Mouse (Mus musculus) right cerebral cortex, postnatal 36 days (tissue): ENCODE results near the gene Trim10.
A peak's percentile ranks its signal among the peaks of the same experiment; 100 is the strongest.

ENCODE experiments used
- DNase-seq, 2 experiments: peaks; one replicate each; pipeline ENCODE4 v3.0.0; 2022; ENCODE audit warnings: low spot score in 2 of 2, mixed read lengths in 1 of 2

Gene Trim10

DNA sequence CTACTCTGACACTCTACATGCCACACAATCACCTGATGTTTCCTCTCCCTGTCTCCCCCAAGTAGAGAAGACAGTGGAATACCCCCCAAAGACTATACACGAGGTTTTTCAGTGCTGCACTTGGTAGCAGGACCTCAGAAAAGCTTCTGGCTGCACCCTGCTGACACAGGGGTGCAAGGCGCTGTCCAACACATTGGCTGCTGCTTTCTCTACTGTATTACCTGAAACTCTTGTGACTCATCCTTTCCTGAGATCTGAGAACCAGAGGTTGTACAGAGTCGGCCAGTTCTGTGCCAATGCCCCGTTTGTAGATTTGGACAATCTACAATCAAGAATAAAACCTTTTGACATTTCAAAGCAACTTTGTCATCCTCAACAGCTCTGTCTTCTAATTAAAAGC, 40.4 kb downstream of the Trim10 start:
- no peak for DNase-seq

DNA sequence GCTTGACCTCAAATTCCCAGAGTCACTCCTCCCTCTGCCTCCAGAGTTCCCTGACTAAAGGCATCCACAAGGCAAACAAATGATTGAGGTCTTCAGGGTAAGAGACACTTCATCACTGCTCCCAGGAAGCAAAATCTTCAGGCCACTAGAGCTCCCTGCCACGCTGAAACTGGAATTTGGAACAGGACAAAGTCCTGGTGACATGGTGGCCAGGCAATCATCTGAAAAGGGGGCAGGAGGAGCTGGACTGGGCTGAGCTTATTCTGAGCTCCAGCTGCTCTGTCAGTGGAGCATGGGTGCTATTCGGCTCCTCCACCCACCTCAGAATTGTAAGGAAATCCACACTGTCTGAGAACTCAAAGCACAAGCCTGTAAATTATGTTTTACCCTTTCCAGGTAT, 42.7 kb downstream of the Trim10 start:
- DNase-seq: no peak

DNA sequence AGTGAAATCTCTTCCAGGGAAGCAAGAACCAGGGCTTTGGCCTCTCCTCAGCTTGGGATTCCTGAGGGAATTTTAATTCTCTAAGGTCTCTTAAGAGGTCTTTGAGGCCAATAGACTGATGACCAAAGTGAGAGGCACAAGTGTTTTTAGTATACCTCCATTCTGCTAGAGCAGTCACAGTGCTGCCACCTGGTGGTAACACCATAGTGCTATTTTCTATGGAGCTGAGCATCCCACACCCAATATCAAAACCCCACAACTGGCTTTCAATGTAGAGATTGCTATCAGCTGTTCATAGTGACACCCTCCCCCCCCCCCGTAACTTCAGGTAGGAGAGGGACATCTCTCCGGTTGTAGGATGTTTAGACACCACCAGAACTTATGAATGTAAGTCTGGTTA, 44.7 kb downstream of the Trim10 start:
- peak; percentile 47 to 67 for DNase-seq

DNA sequence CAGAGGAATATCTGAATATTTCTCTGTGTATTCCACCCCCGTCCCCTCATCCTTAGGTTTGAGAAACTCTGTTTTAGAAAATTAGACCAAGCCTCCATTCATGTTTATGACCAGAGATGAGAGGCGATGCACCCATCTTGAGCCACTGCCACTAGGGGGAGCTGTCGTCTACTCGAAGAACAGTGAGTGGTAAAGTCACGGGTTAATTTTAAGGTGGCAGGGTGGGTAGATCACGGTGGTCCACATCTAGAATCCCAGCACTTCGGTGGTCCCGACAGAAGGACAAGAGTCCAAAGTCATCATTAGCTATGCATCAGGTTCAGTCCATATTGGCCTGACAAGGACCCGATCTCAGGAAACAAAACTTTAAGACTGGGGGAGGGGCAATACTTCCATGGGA, 45.7 kb downstream of the Trim10 start:
- peak in 1 of 2 experiments; percentile 40 for DNase-seq

DNA sequence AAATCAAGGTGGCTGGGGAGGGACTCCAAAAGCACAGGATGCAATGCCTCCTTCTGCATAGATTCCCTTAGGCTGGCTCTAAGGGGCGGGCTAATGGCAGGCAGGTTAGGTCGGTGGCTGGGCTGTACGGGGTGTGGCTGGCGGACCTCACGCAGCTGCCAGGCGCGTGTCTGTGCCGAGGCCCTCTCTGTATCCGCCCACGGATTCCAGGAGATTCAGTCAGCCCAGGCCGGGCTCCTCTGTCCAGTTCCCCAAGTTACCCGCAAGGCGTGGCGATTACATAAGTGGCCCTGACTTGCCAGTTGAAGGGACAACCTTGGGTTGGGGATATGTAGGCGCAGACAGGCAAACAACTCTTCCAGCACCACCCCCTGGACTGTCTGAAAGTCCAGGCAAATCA, 50.9 kb downstream of the Trim10 start:
- no peak for DNase-seq

DNA sequence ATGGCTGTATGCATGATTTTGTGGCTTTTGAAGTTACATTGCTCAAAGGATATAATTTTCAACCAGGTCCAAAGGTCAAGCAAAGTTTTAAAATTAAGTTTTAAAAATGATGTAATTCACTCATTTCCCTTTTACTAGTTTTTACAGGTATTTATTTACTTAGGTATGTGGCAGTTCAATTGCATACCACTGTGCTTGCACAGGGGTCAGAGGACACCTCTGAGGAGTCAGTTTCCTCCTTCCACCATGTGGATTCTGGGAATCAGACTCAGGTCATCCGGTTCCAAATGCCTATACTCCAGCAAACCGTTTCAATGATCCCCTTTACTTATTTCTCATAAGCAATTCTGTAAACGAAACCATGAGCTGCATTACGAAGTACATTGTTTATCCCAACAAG, 53.3 kb downstream of the Trim10 start:
- no peak for DNase-seq

DNA sequence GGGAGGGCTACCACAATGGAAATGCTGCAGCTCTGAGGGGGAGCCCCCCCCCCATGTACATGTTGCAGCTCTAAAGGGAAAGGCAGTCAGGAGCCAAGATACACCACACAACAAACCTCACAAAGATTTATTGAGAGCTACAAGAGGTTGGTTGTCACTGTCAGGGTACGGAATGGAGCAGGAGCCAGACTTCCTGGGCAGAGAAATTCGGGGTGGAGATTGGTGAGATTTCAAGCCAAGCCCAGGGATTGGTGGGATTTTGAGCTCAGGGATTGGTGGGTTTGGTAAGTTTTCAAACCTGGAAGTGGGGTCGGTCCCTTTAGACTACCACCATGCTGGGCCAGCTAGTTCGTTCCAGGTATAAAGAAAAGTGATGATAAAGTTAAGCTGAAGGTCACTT, 54.1 kb downstream of the Trim10 start:
- no peak for DNase-seq
